Mouse (Mus musculus): ENCODE results near the gene Masp2.
A peak's percentile ranks its signal among the peaks of the same experiment; 100 is the strongest.

DNA sequence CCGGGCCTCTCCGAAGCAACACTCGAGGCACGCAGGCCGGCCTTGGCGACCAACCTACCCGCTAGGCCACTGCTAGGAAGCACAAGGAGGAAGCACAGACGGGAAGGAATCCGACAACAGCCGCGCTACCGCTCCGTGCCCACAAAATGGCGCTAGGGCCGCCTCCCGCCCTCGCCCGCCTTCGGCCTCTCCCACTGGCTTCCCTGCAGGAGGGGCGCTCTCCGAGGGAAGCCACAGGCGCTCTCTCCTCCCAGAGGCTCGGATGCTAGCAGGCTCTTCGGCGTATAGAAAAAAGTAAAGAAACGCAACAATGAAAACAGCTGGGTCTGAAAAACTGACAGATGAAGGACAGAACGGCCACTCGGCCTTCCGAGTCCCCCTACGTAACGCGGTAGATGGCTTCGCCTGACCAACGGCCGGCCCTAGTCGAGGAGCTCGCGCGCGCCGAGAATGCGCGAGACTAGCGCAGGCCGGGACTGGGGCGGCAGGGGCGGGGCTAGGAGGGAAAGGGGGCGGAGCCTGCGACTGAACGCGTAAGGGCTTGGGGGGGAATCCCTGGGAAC, 24.4 kb downstream of the Masp2 start, which contains the start of gene Tardbp:
- TF ChIP-seq CTCF (IDR thresholded peaks at IDR 0.05; ENCODE audit: low read depth) (peak; percentile 32; the same call in 1 of the 2 replicates), EP300 (optimal IDR thresholded peaks at IDR 0.05) (peak; percentile 94)

Data from stomach, postnatal 0 days (tissue).